Mouse (Mus musculus) hindbrain, embryonic 15.5 days (tissue): ENCODE measurements around the gene Pmepa1. TPM values are rescaled to one million over a fixed set of nuclear protein-coding genes. Genes with fewer than 3 reads are reported as not detected.
A peak's percentile ranks its signal among the peaks of the same experiment; 100 is the strongest.

ENCODE experiments used
- ATAC-seq: fragments of 200-750 bp; cut with Nextera tagmentation; 2 replicates; pipeline ENCODE4 v1.8.0; 2017; ENCODE audit warnings: low read depth, moderate number of reproducible peaks, moderate TSS enrichment; ENCODE audit not compliant: low FRiP score
- H3K27ac ChIP-seq: fragments of 300-500 bp; sonication (generic); replicated peaks from 2 replicates; pipeline ENCODE4 v1.5.1; 2015; ENCODE audit warnings: mild to moderate bottlenecking, inconsistent platforms
- H3K27me3 ChIP-seq: fragments of 300-500 bp; sonication (generic); 2 replicates; pipeline ENCODE4 v1.6.1; 2015; ENCODE audit warnings: control low read depth, inconsistent platforms
- H3K36me3 ChIP-seq: fragments of 300-500 bp; sonication (generic); 2 replicates; pipeline ENCODE4 v1.6.1; 2015; ENCODE audit warnings: control low read depth, inconsistent platforms
- H3K4me1 ChIP-seq: fragments of 300-500 bp; sonication (generic); replicated peaks from 2 replicates; pipeline ENCODE4 v1.6.1; 2015; ENCODE audit warnings: control low read depth, inconsistent platforms
- H3K4me2 ChIP-seq: fragments of 300-500 bp; sonication (generic); 2 replicates; pipeline ENCODE4 v1.6.1; 2015; ENCODE audit warnings: moderate library complexity, mild to moderate bottlenecking, inconsistent platforms
- H3K4me3 ChIP-seq: fragments of 300-500 bp; sonication (generic); 2 replicates; pipeline ENCODE4 v1.5.1; 2015; ENCODE audit warnings: mild to moderate bottlenecking, inconsistent platforms
- H3K9ac ChIP-seq: fragments of 300-500 bp; sonication (generic); 2 replicates; pipeline ENCODE4 v1.6.1; 2015; ENCODE audit warnings: inconsistent platforms
- H3K9me3 ChIP-seq: fragments of 300-500 bp; sonication (generic); 2 replicates; pipeline ENCODE4 v1.6.1; 2016; ENCODE audit warnings: control low read depth, inconsistent platforms
- WGBS: fragments of 180-500 bp; shearing (Covaris S2); methylation state at CpG from one replicate; pipeline ENCODE4 v1.1.7; 2015; 5-methylcytosine and 5-hydroxymethylcytosine counted together
- polyA plus RNA-seq: library from polyadenylated mRNA; unstranded; fragments of >200 nt; fragmentation: Nextera tagmentation; extraction: Ambion mirVana; gene quantifications from 2 replicates; pipeline ENCODE4 v1.2.1, GENCODE M21; 2015

Pmepa1 gene
- polyA plus RNA-seq, 1 experiment from 2014 or later, result 5.0 TPM

DNA sequence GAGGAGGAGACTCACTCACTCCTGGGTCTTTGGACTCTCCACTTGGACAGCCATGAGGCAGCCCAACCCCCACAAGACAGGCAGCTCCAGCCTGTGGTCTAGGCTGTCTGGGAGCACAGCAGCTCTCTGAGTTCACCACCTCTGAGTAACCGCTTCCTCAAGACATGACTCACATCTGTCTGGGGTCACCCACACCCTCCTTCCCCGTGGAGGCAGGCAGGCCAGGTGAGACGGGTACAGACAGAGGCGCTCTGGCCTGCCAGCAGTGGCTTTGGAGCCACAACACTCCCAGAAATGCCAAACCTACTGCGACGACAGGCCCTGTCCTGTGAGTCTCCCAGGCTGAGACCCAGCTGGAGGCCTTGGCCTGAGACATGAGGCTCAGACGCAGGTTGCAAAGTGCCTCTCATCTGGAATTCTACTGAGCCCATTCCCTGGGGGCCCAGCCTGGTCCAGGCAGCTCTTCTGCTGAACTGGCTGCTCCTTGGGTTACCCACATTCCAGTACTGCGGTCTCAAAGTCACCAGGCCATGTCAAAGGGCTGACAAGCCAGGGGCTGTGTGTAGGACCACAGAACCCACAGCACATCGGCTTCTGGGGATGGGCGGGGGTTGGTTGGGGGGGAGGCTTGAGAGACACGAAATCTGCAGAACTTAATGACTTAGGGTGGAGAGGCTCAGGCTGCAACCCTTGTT lies 12.6 kb downstream of the Pmepa1 start:
- Histone ChIP-seq H3K9ac (no peak overlapping the region), H3K4me3 (no peak overlapping the region), H3K27me3 (no peaks in the 10 kb centered on the region), H3K9me3 (no peaks in the 10 kb centered on the region), H3K27ac (no peak overlapping the region), H3K36me3 (no peaks in the 10 kb centered on the region), H3K4me1 (peaks cover 87% of the 10 kb centered on the region), H3K4me2 (no peak overlapping the region)
- ATAC-seq, result no peak
- 66% methylated on average over 11 of the region's 11 CpGs for WGBS

DNA sequence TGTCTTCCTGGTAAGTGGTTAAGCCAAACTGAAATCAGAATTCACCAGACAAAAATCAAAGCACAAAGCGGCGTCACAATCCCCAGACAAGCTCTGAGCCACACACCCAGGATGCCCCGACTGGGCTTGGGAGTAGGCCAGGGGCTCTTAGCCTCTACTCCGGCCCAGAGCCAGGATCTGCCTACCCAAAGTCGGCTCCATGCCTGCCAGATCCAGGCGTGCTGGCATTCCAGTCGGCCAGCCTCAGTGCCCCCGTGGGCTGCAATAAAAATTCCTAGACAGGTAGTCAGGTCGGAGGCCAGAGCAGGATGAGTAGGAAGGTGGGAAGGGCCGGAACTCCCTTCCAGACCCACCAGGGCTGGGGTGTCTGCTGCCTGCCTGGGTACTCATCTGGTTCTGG lies 14.8 kb downstream of the Pmepa1 start:
- H3K4me1 ChIP-seq, result peaks cover 88% of the 10 kb centered on the region
- no peaks in the 10 kb centered on the region for H3K9me3 ChIP-seq
- no peak overlapping the region for H3K4me3 ChIP-seq
- WGBS, result 64% methylated on average over 10 of the region's 10 CpGs
- H3K4me2 ChIP-seq, result no peak overlapping the region
- no peak overlapping the region for H3K27ac ChIP-seq
- H3K36me3 ChIP-seq, result no peaks in the 10 kb centered on the region
- H3K9ac ChIP-seq, result no peak overlapping the region
- no peaks in the 10 kb centered on the region for H3K27me3 ChIP-seq
- ATAC-seq, result no peak

DNA sequence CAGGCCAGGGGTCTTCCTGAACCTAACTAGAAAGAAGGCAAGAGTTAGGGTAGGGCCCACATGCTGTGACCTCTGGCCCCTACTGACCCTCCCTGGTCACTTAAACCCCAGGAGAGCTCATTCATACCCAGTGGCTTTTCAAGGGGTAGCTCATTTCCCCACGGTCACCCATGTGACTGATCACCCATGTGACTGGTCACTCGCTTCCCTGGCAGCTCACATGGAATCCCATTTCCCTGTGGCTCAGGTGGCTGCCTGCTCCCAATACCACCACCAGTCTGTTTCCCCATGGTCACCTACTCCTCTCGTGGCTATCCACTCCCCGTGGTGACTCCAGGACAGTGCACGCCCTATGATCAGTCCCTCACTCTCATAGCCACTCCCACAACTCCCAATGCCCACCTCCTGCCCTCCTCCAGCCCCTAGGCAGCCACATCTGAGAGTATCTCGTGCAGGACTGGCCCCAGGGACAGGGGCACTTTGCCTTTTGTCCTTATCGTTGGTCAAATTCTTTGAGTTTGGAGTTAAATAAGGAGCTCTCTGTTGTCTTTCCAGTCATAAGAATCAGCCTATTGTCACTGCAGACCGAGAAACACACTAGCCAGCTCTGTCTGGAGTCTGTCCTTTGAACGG lies 17.8 kb downstream of the Pmepa1 start:
- Histone ChIP-seq H3K4me3 (no peak overlapping the region), H3K9ac (no peak overlapping the region), H3K36me3 (no peaks in the 10 kb centered on the region), H3K4me2 (no peak overlapping the region), H3K27me3 (no peaks in the 10 kb centered on the region), H3K9me3 (no peaks in the 10 kb centered on the region), H3K4me1 (peaks cover 88% of the 10 kb centered on the region), H3K27ac (peak overlapping the region; percentile 51; the same call in 1 of the 2 replicates)
- WGBS, result 22% methylated on average over 9 of the region's 9 CpGs
- no peak for ATAC-seq

DNA sequence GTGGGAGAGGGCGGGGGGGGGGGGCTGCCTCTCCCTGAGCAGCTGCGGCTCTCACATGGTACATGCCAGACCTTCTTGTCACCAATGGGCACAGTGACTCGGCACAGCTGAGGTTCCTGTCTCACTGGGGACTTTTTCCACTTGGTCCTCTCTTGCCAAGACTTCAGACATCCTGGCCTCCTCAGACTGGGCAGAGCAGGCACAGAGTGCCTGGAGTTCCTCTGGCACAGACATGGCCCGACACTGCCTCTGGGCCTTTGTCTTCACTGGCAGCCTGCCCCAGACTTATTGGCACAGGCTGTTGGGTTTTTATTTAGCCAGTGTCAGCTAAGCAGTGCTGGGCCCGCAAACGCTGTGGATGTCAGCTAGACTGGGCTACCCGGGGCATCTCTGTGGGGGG lies 18.7 kb downstream of the Pmepa1 start:
- Histone ChIP-seq H3K4me3 (no peak overlapping the region), H3K36me3 (no peaks in the 10 kb centered on the region), H3K9ac (no peak overlapping the region), H3K27me3 (no peaks in the 10 kb centered on the region), H3K4me1 (peaks cover 96% of the 10 kb centered on the region), H3K27ac (peak overlapping the region; percentile 51), H3K9me3 (no peaks in the 10 kb centered on the region), H3K4me2 (no peak overlapping the region)
- peak; percentile 81 for ATAC-seq
- 17% methylated on average over 7 of the region's 7 CpGs for WGBS

DNA sequence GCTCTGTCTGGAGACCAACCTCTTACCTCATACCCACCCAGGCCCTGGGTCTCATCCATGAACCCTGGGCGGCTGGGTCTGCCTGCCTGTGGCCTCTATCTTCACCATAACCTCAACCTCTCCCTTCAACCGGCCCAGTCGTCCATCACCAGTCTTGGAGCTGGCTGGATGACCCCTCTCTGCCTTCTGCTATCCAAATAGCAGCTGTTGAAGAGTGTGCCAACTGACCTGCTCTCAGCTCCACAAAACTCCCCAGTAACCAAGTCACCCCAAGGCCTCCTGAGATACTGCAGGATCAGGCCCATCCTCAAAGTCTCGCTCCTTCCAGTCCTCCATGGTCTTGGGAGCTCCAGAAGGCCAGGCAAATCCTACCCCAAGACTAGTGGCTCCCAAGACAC lies 19.8 kb downstream of the Pmepa1 start:
- Histone ChIP-seq H3K9ac (no peak overlapping the region), H3K4me3 (no peak overlapping the region), H3K4me2 (no peak overlapping the region), H3K4me1 (peaks cover 96% of the 10 kb centered on the region), H3K27ac (no peak overlapping the region), H3K27me3 (no peaks in the 10 kb centered on the region), H3K9me3 (no peaks in the 10 kb centered on the region), H3K36me3 (no peaks in the 10 kb centered on the region)
- 73% methylated on average over 4 of the region's 4 CpGs for WGBS
- no peak for ATAC-seq

DNA sequence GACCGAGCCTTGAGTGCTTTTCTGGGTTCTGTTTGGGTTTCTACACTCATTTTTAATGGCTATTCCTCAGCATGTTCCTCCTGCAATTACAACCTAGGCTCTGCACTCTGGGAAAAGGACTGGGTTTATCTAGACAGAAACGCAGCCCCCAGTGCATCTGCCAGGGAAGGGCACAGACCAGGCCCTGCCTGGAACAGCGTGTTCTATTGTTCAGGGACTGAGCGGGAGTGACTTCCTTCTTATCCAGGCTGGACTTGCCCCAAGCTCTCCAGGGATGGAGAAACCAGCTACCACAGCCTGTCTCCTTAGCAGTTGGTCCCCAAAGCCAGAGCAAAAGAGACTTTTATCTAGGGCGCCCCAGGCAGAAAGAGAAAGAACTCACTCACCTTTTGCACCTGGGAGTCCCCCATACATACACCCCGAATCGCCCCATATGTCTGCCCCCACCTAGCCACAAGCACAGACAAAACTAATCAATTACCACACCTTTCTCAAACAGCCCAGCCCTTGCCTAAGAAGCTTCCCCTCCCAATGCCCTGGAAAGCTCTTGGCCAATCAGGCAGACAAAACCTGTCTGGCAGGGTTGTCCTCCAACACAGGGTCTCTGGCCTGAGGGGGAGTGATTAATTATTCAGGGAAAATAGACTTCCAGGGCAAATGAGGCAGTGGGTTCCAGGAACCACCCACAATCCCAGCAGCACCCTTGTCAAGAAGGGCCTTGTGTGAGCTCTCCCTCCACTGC lies 20.4 kb downstream of the Pmepa1 start:
- Histone ChIP-seq H3K9me3 (no peaks in the 10 kb centered on the region), H3K27me3 (no peaks in the 10 kb centered on the region), H3K36me3 (no peaks in the 10 kb centered on the region), H3K4me3 (no peak overlapping the region), H3K27ac (no peak overlapping the region), H3K4me1 (peaks cover 96% of the 10 kb centered on the region), H3K4me2 (no peak overlapping the region), H3K9ac (no peak overlapping the region)
- WGBS, result 56% methylated on average over 7 of the region's 7 CpGs
- no peak for ATAC-seq

DNA sequence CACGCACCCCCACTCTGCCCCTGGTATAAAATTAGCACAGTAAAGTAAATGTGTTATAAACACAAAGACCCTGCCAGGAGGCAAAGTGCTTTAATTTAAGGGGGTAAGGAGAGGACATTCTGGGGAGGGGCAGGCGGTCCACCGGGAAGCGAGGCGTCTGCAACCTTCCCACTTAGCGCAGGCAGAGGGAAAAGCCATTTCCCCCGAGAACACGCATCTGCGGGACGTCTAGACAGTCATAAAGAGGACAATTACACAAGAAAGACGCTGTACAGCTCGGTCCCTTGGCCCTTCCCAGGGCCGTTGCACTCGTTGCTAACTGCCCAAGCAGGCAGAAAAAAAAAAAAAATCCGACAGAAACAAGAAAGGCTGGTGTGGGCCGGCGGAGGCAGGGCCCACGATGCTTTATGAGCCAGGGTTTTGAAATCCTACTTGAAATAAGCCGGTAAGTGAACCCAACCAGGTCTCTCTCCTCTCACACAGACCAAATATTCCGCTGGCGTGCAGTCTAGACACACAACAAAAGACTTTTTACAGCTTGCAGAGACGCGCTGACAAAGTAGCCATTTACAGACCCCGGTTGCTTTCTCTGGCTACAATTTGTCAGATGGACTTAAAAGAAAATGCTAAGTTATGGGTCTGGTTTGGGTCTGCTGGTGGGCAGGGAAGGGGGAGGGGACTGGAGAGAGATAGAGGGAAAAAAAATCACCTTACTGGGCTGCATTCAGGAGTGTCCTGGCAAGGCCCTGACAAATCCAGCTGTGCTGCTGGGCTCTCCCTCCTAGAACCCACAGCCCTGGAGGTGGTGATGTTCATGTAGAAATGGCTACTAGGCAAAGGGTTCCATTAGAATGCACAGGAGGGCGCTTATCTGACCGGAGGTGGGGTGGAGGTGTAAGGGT lies 22.3 kb downstream of the Pmepa1 start:
- Histone ChIP-seq H3K4me1 (peaks cover 97% of the 10 kb centered on the region), H3K9me3 (no peaks in the 10 kb centered on the region), H3K36me3 (no peaks in the 10 kb centered on the region), H3K4me3 (no peak overlapping the region), H3K27ac (peak overlapping the region; percentile 52), H3K9ac (peak overlapping the region; percentile 0; the same call in 1 of the 2 replicates), H3K27me3 (no peaks in the 10 kb centered on the region), H3K4me2 (peak overlapping the region; percentile 39)
- WGBS, result 16% methylated on average over 26 of the region's 26 CpGs
- no peak for ATAC-seq

DNA sequence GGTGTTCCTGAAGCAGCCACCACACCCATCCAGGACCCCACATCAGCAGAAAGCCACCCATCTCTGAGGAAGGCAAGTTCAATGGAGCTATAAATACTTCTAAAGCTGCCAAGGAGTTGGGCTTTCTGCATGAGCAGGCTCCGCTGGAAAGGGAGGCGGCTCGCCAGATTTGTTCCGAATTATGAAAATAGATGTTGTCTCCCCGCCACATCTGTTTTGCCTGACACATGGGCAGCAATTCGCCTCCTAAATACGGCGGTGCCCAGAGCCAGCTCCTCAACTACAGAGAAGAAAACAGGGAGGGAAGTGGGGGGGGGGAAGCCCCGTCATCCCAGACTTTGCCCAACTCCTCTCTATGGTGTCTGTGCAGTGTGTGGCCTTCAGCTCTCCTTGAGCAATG lies 24.7 kb downstream of the Pmepa1 start:
- H3K36me3 ChIP-seq, result no peaks in the 10 kb centered on the region
- H3K27me3 ChIP-seq, result no peaks in the 10 kb centered on the region
- H3K9me3 ChIP-seq, result no peaks in the 10 kb centered on the region
- 48% methylated on average over 9 of the region's 9 CpGs for WGBS
- H3K4me1 ChIP-seq, result peaks cover 89% of the 10 kb centered on the region
- H3K27ac ChIP-seq, result no peak overlapping the region
- H3K4me3 ChIP-seq, result no peak overlapping the region
- ATAC-seq, result no peak
- no peak overlapping the region for H3K4me2 ChIP-seq
- H3K9ac ChIP-seq, result no peak overlapping the region

DNA sequence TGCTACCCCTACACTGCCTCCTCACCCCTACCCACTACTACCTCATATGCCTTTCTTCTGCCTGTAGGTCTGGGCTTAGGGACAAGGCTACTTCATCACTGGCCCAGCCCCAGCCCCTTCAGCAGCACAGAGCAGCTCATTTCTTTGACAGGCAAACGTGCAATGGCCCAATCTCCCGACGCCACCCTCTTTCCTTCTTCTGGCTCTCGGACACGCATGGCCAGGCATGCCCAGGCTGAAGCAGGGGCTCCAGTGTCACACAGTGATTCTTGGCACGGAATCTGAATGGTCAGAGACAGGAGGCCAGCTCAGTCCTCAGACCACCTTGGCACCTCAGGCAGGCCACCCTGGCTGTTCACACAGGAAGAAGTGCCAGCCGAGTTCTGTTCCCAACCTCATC lies 25.2 kb downstream of the Pmepa1 start:
- Histone ChIP-seq H3K4me1 (peaks cover 86% of the 10 kb centered on the region), H3K9ac (no peak overlapping the region)
- WGBS, result 25% methylated on average over 7 of the region's 7 CpGs

DNA sequence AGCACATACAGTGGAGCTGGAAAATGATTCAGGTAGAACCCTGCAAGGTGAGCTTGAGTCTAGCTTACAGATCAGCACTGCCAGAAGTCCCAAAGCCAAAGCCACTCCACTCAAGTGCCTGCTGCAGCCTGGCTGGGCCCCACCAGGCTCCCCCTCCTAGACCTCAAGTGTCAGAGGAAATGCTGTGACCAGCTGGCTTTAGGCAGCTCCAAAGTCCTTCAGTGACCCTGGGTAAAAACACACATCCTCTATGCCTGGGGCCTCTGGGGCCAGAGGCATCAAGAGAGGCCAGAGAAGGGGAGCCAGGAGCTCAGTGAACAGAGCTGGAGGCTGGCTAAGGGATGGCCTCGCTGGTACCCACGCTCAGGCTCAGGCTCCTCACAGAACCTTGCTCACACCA lies 25.9 kb downstream of the Pmepa1 start:
- Histone ChIP-seq H3K4me3 (no peak overlapping the region), H3K4me2 (no peak overlapping the region), H3K9me3 (no peaks in the 10 kb centered on the region), H3K9ac (no peak overlapping the region), H3K36me3 (no peaks in the 10 kb centered on the region), H3K4me1 (peaks cover 84% of the 10 kb centered on the region), H3K27ac (no peak overlapping the region), H3K27me3 (no peaks in the 10 kb centered on the region)
- ATAC-seq, result no peak
- WGBS, result 13% methylated on average over 2 of the region's 2 CpGs

More for the DNA sequence above, 25.2 kb downstream of the Pmepa1 start:
- H3K9me3 ChIP-seq, result no peaks in the 10 kb centered on the region
- no peak overlapping the region for H3K4me3 ChIP-seq
- H3K4me2 ChIP-seq, result no peak overlapping the region
- no peak for ATAC-seq
- no peak overlapping the region for H3K27ac ChIP-seq
- no peaks in the 10 kb centered on the region for H3K36me3 ChIP-seq
- H3K27me3 ChIP-seq, result no peaks in the 10 kb centered on the region

DNA sequence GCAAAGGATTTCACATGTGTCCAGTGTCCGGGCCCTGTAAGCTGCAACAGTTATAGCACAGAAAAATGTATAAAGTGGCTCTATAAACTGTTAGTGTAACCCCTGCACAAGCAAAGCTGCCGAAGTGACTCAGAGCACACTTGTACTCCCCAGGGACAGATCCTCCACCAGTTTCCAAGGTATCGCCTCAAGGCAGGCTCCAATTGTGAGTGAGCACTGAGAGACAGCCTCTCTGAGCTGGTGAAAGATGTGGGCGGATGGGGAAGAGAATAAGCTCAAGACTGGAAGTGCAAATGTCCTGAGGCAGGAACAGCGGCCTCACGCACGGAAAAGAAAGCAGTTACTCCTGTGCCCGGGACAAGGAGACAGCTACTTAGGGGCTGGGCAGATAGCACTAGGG lies 26.4 kb downstream of the Pmepa1 start:
- 67% methylated on average over 8 of the region's 8 CpGs for WGBS
- H3K4me1 ChIP-seq, result peaks cover 81% of the 10 kb centered on the region
- H3K4me2 ChIP-seq, result no peak overlapping the region
- ATAC-seq, result no peak
- H3K36me3 ChIP-seq, result no peaks in the 10 kb centered on the region
- H3K9me3 ChIP-seq, result no peaks in the 10 kb centered on the region
- H3K4me3 ChIP-seq, result no peak overlapping the region
- H3K9ac ChIP-seq, result no peak overlapping the region
- H3K27me3 ChIP-seq, result no peaks in the 10 kb centered on the region
- H3K27ac ChIP-seq, result no peak overlapping the region; the same call in 1 of the 2 replicates
